Mouse (Mus musculus) midbrain, embryonic 15.5 days (tissue): ENCODE results near the gene Hamp. TPM values are rescaled to one million over a fixed set of nuclear protein-coding genes. Genes with fewer than 3 reads are reported as not detected.

ENCODE experiments used
- polyA plus RNA-seq: library from polyadenylated mRNA; unstranded; fragments of >200 nt; fragmentation: Nextera tagmentation; extraction: Ambion mirVana; gene quantifications from 2 replicates; pipeline ENCODE4 v1.2.1, GENCODE M21; 2015

Hamp gene
- polyA plus RNA-seq, 1 experiment from 2014 or later = not detected

Other genes with a start within 250 kb of the Hamp start
- not detected in 2 replicates for gene 2200002J24Rik, start 245.1 kb downstream of the Hamp start, polyA plus RNA-seq
- 1.7 and 1.8 TPM in 2 replicates for gene Atp4a, start 231.8 kb downstream of the Hamp start, polyA plus RNA-seq
- 242 and 252 TPM in 2 replicates for gene Tmem147, start 214.5 kb downstream of the Hamp start, polyA plus RNA-seq
- gene Gapdhs, start 200.4 kb downstream of the Hamp start, polyA plus RNA-seq = 0.72 and 1.6 TPM in 2 replicates
- 2.4 and 3.0 TPM in 2 replicates for gene Sbsn, start 192.6 kb downstream of the Hamp start, polyA plus RNA-seq
- 1.2 and 3.4 TPM in 2 replicates for gene Dmkn, start 180.3 kb downstream of the Hamp start, polyA plus RNA-seq
- 4.4 TPM in 1 of 2 replicates, not detected in the other for gene Krtdap, start 156.1 kb downstream of the Hamp start, polyA plus RNA-seq
- not detected in 2 replicates for gene Ffar2, start 120.3 kb downstream of the Hamp start, polyA plus RNA-seq
- gene Ffar3, start 87.9 kb downstream of the Hamp start, polyA plus RNA-seq = not detected in 2 replicates
- gene Ffar1, start 82.5 kb downstream of the Hamp start, polyA plus RNA-seq = not detected in 2 replicates
- gene Cd22, start 63.7 kb downstream of the Hamp start, polyA plus RNA-seq = not detected in 2 replicates
- gene Mag, start 29.2 kb downstream of the Hamp start, polyA plus RNA-seq = 2.9 and 3.4 TPM in 2 replicates
- gene Hamp2, start 19.4 kb downstream of the Hamp start, polyA plus RNA-seq = 0.49 TPM in 1 of 2 replicates, not detected in the other
- 32.3 and 32.6 TPM in 2 replicates for gene Usf2, start 12.8 kb upstream of the Hamp start, polyA plus RNA-seq
- gene Lsr, start 29.4 kb upstream of the Hamp start, polyA plus RNA-seq = 21.7 and 24.3 TPM in 2 replicates
- gene Fam187b, start 29.8 kb upstream of the Hamp start, polyA plus RNA-seq = 0.23 and 0.68 TPM in 2 replicates
- 24.8 and 26.8 TPM in 2 replicates for gene Fxyd5, start 98.4 kb upstream of the Hamp start, polyA plus RNA-seq
- 174 and 186 TPM in 2 replicates for gene Fxyd7, start 107.4 kb upstream of the Hamp start, polyA plus RNA-seq
- gene Fxyd1, start 113.2 kb upstream of the Hamp start, polyA plus RNA-seq = 13.2 and 15.5 TPM in 2 replicates
- 0.19 and 0.22 TPM in 2 replicates for gene Lgi4, start 115.3 kb upstream of the Hamp start, polyA plus RNA-seq
- not detected in 2 replicates for gene Fxyd3, start 132.7 kb upstream of the Hamp start, polyA plus RNA-seq
- gene Hpn, start 171.3 kb upstream of the Hamp start, polyA plus RNA-seq = 0.47 and 0.80 TPM in 2 replicates
- 9.2 and 9.9 TPM in 2 replicates for gene Scn1b, start 183.0 kb upstream of the Hamp start, polyA plus RNA-seq
- gene Gramd1a, start 211.9 kb upstream of the Hamp start, polyA plus RNA-seq = 262 and 274 TPM in 2 replicates